Mouse (Mus musculus) heart, embryonic 13.5 days (tissue): ENCODE results near the gene Tinagl1. TPM values are rescaled to one million over a fixed set of nuclear protein-coding genes. Genes with fewer than 3 reads are reported as not detected.

Source experiments
- ATAC-seq: fragments of 200-750 bp; cut with Nextera tagmentation; 2 replicates; pipeline ENCODE4 v1.8.0; 2017; ENCODE audit warnings: moderate TSS enrichment; ENCODE audit not compliant: insufficient number of reproducible peaks, low FRiP score, low TSS enrichment; ENCODE audit errors: extremely low read depth
- H3K27ac ChIP-seq: fragments of 300-500 bp; sonication (generic); replicated peaks from 2 replicates; pipeline ENCODE4 v1.5.1; 2015; ENCODE audit warnings: moderate library complexity, mild to moderate bottlenecking, inconsistent platforms
- H3K27me3 ChIP-seq: fragments of 300-500 bp; sonication (generic); replicated peaks from 2 replicates; pipeline ENCODE4 v1.6.1; 2015; ENCODE audit warnings: mild to moderate bottlenecking, inconsistent platforms
- H3K36me3 ChIP-seq: fragments of 300-500 bp; sonication (generic); 2 replicates; pipeline ENCODE4 v1.6.1; 2015; ENCODE audit warnings: mild to moderate bottlenecking, inconsistent platforms
- H3K4me1 ChIP-seq: fragments of 300-500 bp; sonication (generic); 2 replicates; pipeline ENCODE4 v1.6.1; 2015; ENCODE audit warnings: inconsistent platforms
- H3K4me2 ChIP-seq: fragments of 300-500 bp; sonication (generic); 2 replicates; pipeline ENCODE4 v1.6.1; 2015; ENCODE audit warnings: inconsistent platforms, mild to moderate bottlenecking, moderate library complexity
- H3K4me3 ChIP-seq: fragments of 300-500 bp; sonication (generic); 2 replicates; pipeline ENCODE4 v1.5.1; 2015; ENCODE audit warnings: moderate library complexity, mild to moderate bottlenecking, inconsistent platforms
- H3K9ac ChIP-seq: fragments of 300-500 bp; sonication (generic); 2 replicates; pipeline ENCODE4 v1.6.1; 2015; ENCODE audit warnings: inconsistent platforms, mild to moderate bottlenecking, moderate library complexity
- H3K9me3 ChIP-seq: fragments of 300-500 bp; sonication (generic); 2 replicates; pipeline ENCODE4 v1.6.1; 2016; ENCODE audit warnings: inconsistent platforms
- WGBS: fragments of 180-500 bp; shearing (Covaris S2); methylation state at CpG from one replicate; pipeline ENCODE4 v1.1.7; 2015; ENCODE audit warnings: mixed read lengths; 5-methylcytosine and 5-hydroxymethylcytosine counted together
- polyA plus RNA-seq: library from polyadenylated mRNA; unstranded; fragments of >200 nt; fragmentation: Nextera tagmentation; extraction: Ambion mirVana; gene quantifications from 2 replicates; pipeline ENCODE4 v1.2.1, GENCODE M21; 2015

The Tinagl1 gene
- polyA plus RNA-seq, 1 experiment from 2014 or later: 47.4 TPM

GRCm38 (mm10) chr4:130120752-130121151 lies 54.2 kb downstream of the Tinagl1 start:
- H3K27me3 ChIP-seq: no peaks in the 10 kb centered on the region
- no peak overlapping the region for H3K4me2 ChIP-seq
- 0 out of 2 replicates have a peak, but pooled peaks cover 5% of the 10 kb centered on the region for H3K9me3 ChIP-seq
- peaks cover 69% of the 10 kb centered on the region for H3K36me3 ChIP-seq
- H3K4me1 ChIP-seq: peaks cover 7% of the 10 kb centered on the region; the same call in 1 of the 2 replicates
- H3K4me3 ChIP-seq: no peak overlapping the region
- H3K27ac ChIP-seq: no peak overlapping the region
- no peak overlapping the region for H3K9ac ChIP-seq
- no peak for ATAC-seq
- 47% methylated on average over 4 of the region's 4 CpGs for WGBS

Other genes starting within 250 kb of the Tinagl1 start
- gene Spocd1, start 245.9 kb downstream of the Tinagl1 start, polyA plus RNA-seq: 0.19 and 0.34 TPM in 2 replicates
- gene Adgrb2, start 190.3 kb downstream of the Tinagl1 start, polyA plus RNA-seq: 1.4 and 1.6 TPM in 2 replicates
- gene Col16a1, start 127.3 kb downstream of the Tinagl1 start, polyA plus RNA-seq: 26.9 and 30.4 TPM in 2 replicates
- 53.6 and 57.9 TPM in 2 replicates for gene Pef1, start 72.6 kb downstream of the Tinagl1 start, polyA plus RNA-seq
- 0.32 TPM in 1 of 2 replicates, not detected in the other for gene Hcrtr1, start 35.8 kb downstream of the Tinagl1 start, polyA plus RNA-seq
- gene Gm853, start 47.3 kb upstream of the Tinagl1 start, polyA plus RNA-seq: not detected in 2 replicates
- 10.9 and 11.3 TPM in 2 replicates for gene Serinc2, start 104.1 kb upstream of the Tinagl1 start, polyA plus RNA-seq
- 961 and 1,090 TPM in 2 replicates for gene Fabp3, start 133.5 kb upstream of the Tinagl1 start, polyA plus RNA-seq
- gene Gm10570, start 133.6 kb upstream of the Tinagl1 start, polyA plus RNA-seq: 0.75 and 1.2 TPM in 2 replicates
- gene Zcchc17, start 184.8 kb upstream of the Tinagl1 start, polyA plus RNA-seq: 48.1 and 50.7 TPM in 2 replicates
- 82.6 and 84.8 TPM in 2 replicates for gene Snrnp40, start 185.0 kb upstream of the Tinagl1 start, polyA plus RNA-seq